Mouse (Mus musculus) kidney, postnatal 10 days (tissue): ENCODE measurements around the gene Cited2.

Experiments
- DNase-seq: peaks from one replicate; pipeline ENCODE4 v3.0.0; 2021; ENCODE audit warnings: mixed read lengths

The Cited2 gene

DNA sequence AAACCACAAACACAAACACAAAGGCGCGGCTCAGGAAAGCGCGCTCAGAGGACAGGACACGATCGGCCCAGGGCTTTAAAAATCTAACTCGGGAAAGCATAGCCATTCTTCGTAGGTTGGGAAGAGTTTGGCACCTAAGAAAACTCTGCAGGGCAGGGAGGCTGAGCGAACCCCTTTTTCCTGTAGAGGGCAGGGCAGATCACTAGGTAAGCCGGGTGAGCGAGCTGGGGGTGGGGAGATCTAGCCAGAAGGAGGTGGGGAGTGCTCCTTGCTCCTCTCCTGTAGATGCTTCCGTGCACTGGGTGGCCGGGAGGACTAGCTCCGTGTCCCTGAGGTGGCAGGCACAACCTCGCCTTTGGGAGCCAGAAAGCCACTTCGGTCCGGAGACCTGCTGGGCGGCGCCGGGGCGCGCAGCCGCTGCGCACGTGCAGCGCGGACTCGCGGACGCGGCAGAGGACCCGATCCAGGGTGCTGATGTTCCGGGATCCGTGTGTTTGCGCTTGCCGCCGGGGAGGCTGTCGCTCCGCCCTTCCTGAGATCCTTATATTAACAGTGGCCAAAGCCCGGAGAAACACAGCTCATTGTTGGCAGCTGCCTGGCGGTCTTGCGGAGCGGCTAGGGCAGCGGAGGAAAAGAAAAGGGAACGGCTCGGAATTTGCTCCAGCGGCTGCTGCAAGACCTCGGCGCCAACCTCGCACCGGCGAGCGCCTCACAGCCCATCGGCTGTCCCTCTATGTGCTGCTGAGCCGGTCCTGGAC lies at the start of gene Cited2:
Gene Cited2 (plus strand): TSS at position 566 of the 758 bp plus-strand sequence.
- peak; percentile 98 for DNase-seq

DNA sequence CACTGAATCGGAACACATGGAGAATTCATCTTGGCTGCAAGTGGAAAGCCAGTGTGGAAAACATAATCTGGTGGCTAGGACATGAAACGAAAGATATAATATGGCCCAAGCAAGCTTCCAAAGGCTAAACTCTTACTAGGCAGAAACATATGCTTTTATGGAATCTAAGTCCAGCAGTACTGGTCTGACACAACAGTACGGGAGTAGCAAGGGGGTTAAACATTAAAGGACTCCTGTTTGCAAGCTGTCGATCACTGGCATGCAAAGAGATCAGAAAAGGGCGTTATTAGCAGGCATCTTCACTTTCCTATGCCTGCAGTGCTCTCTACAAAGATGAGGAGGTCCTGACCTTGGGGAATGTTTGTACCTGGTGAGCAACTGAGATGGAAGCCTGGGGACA lies 48.6 kb upstream of the Cited2 start:
- no peak for DNase-seq

DNA sequence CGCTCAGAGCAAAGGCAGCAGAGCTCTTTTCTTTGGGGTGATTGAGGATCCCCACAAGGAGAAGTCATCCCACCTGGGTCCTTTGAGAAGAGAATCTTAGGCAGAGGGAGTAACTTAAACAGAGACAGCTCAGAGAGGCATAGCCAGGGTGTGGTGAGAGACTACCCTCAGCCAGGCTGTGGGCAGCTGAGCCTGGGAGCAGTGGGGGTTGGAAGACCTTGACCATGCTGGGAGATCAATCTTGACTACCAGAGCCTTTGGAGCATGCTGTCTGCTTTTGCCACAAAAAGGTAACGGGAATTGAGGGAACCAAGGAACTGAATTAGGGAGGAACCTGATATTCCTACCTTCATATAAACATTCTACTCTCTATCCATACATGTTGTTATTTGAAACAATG lies 48.1 kb upstream of the Cited2 start:
- no peak for DNase-seq

DNA sequence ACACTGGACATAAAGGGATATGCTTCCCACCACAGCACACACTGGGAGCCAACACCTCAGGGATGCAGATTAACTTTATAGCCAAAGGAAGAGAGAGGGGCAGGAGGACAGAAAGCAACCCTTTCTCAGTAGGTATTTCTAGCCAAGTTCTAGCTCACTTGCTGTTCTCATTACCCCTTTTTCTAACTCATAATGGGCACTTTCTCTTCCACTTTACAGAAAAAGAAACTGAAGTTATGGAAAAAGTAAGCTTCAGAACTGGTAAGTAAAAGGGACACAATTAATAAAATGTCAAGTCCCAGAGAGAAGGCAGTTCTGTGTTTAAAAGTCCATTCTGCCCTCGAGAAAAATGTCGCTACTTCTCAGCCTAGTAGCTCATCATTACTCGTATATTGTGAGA lies 46.6 kb upstream of the Cited2 start:
- DNase-seq = no peak

DNA sequence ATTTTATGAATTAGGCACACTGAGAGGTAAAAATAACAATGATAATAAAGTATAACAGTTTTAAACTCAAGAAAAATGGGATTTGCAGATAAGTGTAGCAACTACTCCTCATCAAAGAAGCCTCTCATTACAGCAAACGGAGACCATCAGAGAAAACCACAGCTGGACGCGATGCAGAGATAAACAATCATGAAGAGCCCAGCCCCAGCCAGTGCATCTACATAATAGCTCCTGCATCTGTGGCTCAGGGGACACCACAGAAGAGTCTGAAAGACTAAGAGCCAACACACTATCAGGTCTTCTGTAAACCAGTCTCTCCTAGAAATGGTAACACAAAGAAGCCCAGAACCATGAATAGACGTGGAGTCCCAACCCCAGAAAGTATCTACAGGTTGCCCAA lies 45.7 kb upstream of the Cited2 start:
- DNase-seq = no peak

DNA sequence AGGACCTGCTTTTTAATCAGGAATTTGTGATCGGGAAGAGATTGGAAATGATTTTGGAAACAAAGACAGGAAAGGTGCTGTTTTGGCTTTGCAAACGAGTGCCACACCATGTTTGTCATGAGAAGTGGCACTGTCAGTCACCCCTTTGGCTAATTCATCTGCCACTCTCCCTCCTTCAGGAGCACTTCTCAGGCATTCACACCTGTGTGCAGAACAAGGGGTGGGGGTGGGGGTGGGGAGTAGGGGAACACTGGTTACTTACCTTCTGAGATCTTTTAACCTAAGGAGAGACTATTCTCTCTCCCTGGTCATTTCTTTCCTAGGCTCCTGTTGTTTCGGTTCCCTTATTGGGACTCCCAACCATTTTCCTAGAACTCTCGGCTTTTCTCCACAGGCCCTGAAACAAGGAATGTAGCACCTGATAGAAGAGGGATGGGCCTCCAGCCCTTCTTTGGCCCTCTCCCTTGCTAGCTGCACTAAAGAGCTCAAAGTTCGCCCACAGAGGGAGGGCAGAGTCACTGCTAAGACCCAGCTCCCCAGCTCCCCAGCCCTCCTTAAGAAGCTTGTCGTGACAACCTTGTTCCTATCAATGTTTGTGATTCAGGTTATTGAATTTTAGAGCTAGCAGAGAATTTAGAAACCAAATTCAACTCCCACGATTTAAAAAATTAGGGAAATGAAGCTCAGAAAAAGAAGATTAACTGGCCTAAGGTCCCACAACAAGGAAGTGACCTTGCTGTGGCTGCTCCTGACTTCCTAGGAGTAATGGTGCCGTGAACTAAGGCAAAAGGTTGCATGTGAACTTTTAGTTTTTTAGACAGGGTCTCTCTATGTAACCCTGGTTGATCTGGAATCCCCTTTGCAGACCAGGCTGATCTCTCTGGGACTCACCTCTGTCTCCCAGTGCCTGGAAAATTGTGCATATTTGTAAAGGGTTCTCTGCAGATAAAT lies 42.3 kb upstream of the Cited2 start:
- DNase-seq = peak; percentile 43

DNA sequence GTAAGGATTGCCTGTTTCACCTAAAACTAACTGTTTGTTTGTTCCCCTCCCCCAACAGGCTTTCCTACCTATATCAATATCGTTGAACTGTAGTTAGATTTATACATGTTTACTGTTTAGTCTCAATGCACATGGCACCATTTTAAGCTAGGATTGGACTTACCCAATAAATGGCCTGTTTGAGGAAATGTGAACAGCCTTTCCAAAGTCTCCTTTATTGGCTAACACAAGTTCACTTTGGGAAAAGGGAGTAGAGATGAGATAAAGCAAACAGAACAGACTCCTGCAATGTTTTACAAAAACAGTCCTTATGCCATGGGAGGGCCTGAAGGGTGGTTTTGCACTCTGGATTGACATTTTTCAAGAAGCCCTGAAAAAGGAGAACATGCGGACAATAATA lies 41.6 kb upstream of the Cited2 start:
- DNase-seq = no peak

DNA sequence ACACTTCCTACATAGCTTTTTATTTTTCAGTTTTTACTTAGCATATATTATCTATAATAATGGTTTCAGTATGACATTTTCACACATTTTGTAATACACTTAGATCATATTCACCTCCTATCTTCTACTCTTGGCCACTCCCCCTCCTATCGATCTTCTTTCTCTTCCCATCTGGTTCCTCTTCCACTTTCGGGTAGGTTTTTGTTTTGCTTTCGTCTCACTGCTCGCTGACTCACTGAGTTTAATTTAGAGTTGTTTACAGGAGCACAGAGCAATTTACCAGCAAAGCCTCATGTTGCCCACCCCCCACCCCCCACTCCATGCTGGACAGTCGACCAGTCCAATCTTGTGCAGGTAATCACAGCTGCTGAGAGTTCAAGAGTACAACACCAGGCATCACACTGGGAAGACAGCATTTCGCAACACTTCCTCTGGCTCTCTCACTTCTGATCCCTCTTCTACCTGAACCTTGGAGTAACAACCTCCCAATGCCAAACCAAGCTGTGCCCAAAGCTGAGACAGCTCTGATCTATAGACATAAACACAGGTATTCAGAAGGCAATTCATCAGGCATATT lies 39.1 kb upstream of the Cited2 start:
- DNase-seq = no peak

DNA sequence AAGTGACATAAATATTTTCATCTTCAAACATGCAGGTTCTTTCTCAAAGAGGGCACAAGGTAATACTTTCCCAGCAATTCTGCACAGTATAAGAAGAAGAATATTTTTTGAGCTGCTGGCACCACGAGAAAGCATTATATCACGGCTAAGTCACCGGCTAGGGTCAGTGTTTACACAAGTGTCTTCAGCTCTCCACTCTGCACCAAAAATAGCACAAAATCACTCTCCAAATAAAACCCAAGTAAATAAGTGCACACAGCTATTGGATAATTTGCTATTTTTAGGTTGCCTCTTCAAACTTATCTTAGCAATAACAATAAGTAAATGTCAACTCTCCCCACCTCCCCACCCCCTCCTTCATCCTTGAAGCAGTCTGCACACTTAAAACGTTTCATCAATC lies 33.2 kb upstream of the Cited2 start:
- no peak for DNase-seq

DNA sequence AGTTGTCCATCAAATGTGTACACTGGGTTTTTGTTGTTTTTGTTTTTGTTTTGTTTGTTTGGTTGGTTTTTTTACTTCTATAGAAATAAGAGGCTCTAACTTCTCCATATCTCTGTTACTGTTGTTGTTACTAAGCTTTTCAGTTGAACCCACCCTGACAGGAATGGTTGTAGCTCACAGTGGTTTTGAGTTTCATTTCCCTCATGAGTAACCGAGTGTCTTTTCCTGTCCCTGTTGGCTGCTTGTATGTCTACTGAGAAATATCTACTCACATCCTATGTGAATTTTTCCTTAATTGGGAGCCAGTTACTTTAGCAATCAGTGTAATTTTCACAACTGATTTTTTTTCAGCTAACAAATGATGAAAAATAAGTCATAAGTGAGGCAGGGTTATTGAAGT lies 31.3 kb upstream of the Cited2 start:
- no peak for DNase-seq

DNA sequence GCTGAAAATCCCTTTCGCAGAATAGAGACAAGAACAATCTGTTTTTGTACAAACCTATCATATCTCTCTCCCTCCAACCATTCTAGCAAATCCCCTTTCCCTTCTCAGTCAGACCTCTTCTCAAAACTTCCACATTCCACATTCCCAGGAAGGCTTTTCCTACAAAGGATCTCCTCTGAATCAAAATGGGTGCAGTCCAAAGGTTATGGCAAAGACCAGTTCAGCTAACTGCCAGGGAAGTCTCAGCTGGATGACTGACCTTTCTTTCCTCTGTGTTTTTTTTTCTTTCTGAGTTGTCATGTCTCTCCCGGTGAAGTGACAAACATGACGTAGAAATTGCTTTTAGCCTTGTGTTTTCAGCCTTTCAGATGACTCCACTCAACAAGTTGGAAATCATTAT lies 27.2 kb upstream of the Cited2 start:
- no peak for DNase-seq

DNA sequence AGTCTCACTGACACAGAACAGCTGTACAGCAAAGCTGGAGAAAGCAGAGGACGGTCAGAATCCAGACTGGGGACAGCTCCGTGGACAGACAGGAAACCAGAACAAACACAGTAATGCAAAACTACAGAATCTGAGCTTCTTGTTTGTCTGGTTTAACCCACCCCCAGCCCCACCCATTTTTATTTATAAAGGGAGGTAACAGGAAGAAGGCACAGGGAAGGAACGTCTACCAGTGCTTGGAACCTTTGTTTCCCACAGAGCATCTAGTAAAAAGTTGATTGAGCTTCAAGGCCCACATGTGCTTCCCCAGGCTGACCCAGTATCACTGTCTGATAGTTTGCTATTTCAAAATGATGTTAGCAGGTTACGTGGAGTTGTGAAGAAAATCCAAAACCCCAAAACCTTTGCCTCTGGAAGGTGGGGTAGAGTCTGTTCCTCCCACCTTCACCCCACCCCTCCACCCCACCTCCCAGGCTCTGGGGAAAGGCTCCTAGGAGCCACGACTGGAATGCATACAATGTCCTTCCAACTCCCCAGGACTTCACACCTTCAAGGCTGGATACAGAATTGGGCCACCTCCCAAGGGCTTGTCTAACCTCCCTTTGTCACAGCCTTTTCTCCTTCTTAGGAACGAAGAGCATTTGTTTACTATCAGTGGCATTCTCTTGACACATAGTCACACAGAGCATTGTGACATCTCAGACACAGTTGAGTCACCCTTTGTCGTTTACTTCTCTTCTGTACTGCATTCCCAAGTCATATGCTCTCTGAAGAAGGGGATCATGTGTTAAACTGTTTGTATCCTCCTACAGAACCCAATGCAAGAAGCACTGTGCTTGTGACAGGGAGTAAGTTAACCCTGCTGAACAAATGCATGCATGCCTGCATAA lies 25.4 kb upstream of the Cited2 start:
- no peak for DNase-seq

DNA sequence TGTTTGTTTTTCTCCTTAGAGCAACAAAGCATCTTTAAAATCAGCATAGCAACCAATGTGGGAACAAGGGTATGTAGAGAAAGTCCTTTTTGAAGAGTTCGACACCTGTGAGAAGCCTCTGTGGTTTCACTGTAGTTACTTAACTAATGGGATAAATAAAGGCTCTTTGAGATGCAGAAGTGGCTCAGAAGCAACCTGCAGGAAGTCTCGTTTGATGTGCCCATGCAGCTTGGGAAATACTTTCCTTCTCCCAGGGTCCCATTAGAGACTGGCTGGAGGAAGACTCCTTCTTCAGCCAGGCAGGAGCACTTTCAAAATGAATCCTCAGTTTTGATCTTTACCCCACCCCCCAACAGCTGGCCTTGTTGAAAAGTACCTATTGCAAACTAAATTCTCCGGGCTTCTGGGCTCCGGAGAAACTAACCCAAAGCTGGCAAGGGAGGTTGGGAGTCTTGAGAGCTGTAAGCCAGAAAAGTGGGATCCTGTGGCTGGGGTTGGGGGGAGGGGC lies 17.5 kb upstream of the Cited2 start:
- DNase-seq = no peak

DNA sequence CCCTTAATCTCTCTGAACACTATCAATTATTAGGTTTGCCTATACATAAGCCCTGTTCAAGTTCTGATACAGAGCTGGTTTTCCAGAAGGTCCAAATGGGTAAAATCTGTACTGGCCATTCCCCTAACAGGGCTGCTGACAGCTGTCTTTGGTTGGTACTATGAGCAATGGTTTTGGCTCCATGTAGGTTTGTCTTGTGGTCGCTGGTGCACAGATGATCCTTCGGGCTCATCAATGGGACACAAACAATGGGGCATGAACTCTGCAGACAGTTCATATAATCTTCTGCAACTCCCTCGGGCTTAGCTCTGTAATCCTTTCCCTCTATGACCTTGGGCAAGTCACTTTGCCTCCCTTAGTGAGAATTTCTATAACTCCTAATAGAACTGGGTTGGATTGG lies 12.3 kb upstream of the Cited2 start:
- DNase-seq = no peak

DNA sequence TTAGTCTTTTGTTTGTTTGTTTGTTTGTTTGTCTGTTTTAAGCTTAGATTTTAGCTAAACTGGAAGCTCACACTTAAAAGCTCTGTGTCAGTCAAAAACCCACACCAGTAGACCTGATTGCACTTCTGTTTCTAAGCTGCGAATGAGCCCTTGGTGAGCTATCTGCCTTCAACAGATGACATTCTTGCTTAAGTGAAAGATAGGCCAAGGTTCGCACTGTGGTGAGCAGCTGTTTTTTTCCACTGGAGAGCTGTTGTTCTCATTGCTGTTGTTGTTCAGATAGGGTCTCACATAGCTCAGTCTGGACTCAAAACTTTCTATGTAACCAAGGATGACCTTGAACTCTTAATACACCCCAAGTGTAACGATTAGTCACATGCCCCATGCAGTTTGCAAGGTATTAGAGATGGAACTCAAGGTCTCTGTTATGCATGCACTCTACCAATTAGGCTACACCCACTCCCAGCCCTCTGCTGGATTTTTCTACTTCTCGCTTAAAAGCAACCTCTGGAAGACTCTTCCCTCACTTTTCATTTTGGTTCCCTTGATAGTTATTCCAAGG lies 3.9 kb upstream of the Cited2 start:
- DNase-seq = no peak

DNA sequence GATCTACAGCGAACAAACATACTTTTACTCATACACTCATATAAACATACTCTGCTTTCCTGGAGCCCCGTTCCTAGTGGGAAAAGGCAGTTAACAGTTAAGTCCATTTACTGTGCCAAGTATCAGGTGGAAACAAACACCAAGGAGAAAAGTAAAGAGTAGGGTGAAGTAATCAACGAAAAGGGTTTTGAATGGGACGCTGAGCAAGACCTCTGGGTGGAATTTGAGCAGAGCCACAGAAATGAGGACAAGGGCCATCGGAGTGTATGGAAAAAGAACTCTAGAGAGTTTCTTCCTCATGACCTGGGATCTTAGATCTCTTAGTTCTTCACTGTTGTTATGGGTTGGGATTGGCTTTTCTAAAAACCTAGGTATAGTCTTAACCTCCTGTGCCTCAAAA lies 3.4 kb upstream of the Cited2 start:
- no peak for DNase-seq

DNA sequence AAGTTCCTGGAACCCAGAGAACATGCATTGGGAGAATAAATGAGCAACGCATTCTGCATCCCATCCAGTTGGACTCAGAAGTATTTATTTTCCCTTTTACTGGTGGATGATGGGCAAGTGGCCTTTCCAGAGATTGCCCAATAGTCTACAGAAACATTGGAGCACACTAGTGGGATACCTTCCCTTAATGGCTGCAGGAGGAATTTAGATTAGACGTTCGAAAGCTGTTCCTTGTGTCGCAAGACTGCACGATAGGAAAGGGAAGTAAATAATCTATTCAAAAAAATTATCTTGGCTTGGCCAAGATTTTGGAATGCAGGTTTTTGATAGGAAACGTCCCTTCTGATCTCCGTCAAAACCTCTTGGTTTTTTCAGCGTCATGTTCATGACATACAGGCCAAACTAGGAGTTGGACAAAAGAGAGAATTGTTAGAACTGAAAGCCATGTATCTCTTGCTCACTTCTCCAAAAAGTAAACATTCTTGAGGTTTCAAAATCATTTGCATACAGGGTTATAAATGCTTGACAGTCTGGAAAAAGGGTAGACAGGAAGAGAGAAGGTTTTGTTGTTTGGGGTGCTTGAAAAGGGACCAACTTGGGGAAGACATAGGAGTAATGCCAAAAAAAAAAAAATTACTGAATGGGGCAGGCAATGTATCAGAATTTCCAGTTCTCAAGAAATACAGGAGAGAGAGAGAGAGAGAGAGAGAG lies 2.0 kb upstream of the Cited2 start:
- no peak for DNase-seq

DNA sequence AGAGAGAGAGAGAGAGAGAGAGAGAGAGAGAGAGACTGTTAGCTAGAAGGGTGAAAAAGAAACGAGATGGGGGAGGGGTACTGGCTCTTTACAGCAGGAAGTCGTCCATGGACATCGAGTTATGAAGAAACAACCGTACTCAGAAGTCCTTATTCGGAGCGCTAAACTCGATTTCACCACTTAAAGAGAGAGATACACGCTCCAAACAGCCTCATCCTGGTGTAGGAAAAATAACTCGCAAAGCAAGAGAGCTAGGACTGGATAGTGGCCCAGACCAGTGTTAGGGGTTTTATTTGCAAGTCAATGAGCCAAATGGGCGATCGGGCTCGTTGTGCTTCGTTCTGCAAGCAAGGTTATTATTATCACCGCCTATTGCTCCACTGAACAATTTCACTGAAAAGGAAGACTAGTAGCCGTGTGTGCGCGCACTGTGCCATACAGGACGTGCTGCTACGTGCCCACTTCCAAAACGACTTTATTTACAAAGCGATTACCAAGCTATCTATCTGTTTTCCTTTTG lies 1.4 kb upstream of the Cited2 start:
- peak; percentile 57 for DNase-seq

DNA sequence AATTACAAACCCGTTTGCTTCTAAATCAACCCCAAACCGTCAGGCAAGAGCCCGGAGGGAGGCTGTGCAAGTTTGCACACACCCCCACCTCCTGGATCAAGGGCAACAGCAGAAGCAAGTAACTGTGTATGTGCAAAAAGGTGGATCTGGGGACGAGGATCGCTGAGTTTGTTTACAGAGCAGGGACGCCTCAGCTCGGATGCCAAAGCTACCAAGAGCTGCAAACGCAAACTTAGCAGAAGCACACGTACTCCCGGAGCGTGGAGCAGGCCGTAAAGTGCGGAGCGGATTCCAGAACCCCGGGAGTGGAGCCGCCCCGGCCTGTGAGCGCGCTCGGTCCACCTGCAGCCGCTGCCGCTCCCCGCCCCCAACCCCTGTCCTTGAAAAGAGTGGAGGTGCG lies 860 bp upstream of the Cited2 start:
- DNase-seq = peak; percentile 97

DNA sequence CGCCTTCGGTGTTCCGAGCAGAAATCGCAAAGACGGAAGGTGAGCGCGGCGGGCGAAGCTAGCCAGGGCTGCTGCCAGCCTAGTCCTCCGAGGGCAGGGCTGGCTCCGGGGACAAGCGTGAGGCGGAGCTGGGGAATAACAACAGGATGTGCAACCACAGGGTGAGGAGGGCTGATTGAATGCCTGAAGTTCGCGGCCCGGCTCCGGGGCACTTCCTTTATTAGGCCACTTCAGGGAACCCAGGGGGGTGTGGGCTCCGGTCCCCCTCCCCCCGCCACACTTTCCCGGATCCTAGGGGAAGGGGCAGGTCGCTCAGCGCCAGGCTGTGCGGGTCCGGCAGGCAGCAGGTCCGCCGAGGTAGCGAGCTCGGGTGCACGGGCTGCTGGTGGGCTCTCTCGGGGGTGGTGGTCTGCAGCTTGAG lies 413 bp downstream of the Cited2 start:
- DNase-seq = no peak
